Mouse (Mus musculus): ENCODE measurements around the gene Oasl1. TPM values are rescaled to one million over a fixed set of nuclear protein-coding genes. Genes with fewer than 3 reads are reported as not detected.
A peak's percentile ranks its signal among the peaks of the same experiment; 100 is the strongest.

Oasl1 gene
- total RNA-seq, 2 experiments from 2014 or later: not detected

GRCm38 (mm10) chr5:114967523-114968268, 44.7 kb downstream of the Oasl1 start:
- DNase-seq (ENCODE audit: low spot score in 2 of 2): no peak

GRCm38 (mm10) chr5:114968651-114969050, 45.6 kb downstream of the Oasl1 start:
- no peak for DNase-seq (ENCODE audit: low spot score in 2 of 2)

GRCm38 (mm10) chr5:114969064-114969463, 46.0 kb downstream of the Oasl1 start:
- no peak for DNase-seq (ENCODE audit: low spot score in 2 of 2)

GRCm38 (mm10) chr5:114969609-114970215, 46.7 kb downstream of the Oasl1 start:
- no peak for DNase-seq (ENCODE audit: low spot score in 2 of 2)

- no peak for DNase-seq (ENCODE audit: low spot score in 2 of 2)
Measured at GRCm38 (mm10) chr5:114970824-114971227, 47.8 kb downstream of the Oasl1 start, which contains the start of gene Hnf1a. Gene Hnf1a (minus strand): TSS chr5:114971094.

GRCm38 (mm10) chr5:114972201-114972600, 49.2 kb downstream of the Oasl1 start:
- DNase-seq (ENCODE audit: low spot score in 2 of 2): no peak

GRCm38 (mm10) chr5:114973131-114973530, 50.1 kb downstream of the Oasl1 start:
- DNase-seq (ENCODE audit: low spot score in 2 of 2): no peak

GRCm38 (mm10) chr5:114976935-114977334, 53.9 kb downstream of the Oasl1 start:
- DNase-seq (ENCODE audit: low spot score in 2 of 2): no peak

GRCm38 (mm10) chr5:114978473-114978872, 55.4 kb downstream of the Oasl1 start:
- peak in 1 of 2 experiments; percentile 7 for DNase-seq (ENCODE audit: low spot score in 2 of 2)

- peak in 1 of 2 experiments; percentile 18 for DNase-seq (ENCODE audit: low spot score in 2 of 2)
Measured at GRCm38 (mm10) chr5:114978888-114979249, 55.8 kb downstream of the Oasl1 start.

GRCm38 (mm10) chr5:114979250-114980121, 56.4 kb downstream of the Oasl1 start:
- DNase-seq (ENCODE audit: low spot score in 2 of 2): peak; percentile 78 to 84

- no peak for DNase-seq (ENCODE audit: low spot score in 2 of 2)
Measured at GRCm38 (mm10) chr5:114980122-114980748, 57.2 kb downstream of the Oasl1 start.

GRCm38 (mm10) chr5:114982001-114982400, 59.0 kb downstream of the Oasl1 start:
- no peak for DNase-seq (ENCODE audit: low spot score in 2 of 2)

GRCm38 (mm10) chr5:114985074-114985473, 62.0 kb downstream of the Oasl1 start:
- DNase-seq (ENCODE audit: low spot score in 2 of 2): no peak

Other genes with a start within 250 kb of the Oasl1 start
- 10 to 100 TPM; 49.7 to 55.7 TPM for gene Gltp, start 232.3 kb upstream of the Oasl1 start, total RNA-seq (2021)
- 10 to 100 TPM; 12.1 to 13.1 TPM for gene Tchp, start 215.5 kb upstream of the Oasl1 start, total RNA-seq (2021)
- gene Ankrd13a, start 148.6 kb upstream of the Oasl1 start, total RNA-seq (2021): 10 to 100 TPM; 41.7 to 42.3 TPM
- gene Git2, start 147.7 kb upstream of the Oasl1 start, total RNA-seq (2021): 10 to 100 TPM; 41.1 to 48.5 TPM
- 100 to 1,000 TPM; 148 to 161 TPM for gene 1500011B03Rik, start 99.8 kb upstream of the Oasl1 start, total RNA-seq (2021)
- gene 4930519G04Rik, start 69.6 kb upstream of the Oasl1 start, total RNA-seq (2021): not detected
- gene Gm9936, start 64.6 kb upstream of the Oasl1 start, total RNA-seq (2021): under 1 TPM; 0.88 to 0.97 TPM
- gene Oasl2, start 26.3 kb upstream of the Oasl1 start, total RNA-seq (2021): 1 to 10 TPM in 1 of 2 experiments, under 1 TPM in 1; 0.64 to 1.4 TPM
- gene 2210016L21Rik, start 18.9 kb downstream of the Oasl1 start, total RNA-seq (2021): 100 to 1,000 TPM; 187 to 201 TPM
- gene Hnf1a, start 47.9 kb downstream of the Oasl1 start, total RNA-seq (2021): not detected
- gene Sppl3, start 87.9 kb downstream of the Oasl1 start, total RNA-seq (2021): 10 to 100 TPM; 89.6 to 90.5 TPM
- not detected for gene Gm10401, start 175.1 kb downstream of the Oasl1 start, total RNA-seq (2021)
- 1 to 10 TPM; 8.5 to 9.9 TPM for gene Acads, start 196.1 kb downstream of the Oasl1 start, total RNA-seq (2021)
- gene Unc119b, start 211.7 kb downstream of the Oasl1 start, total RNA-seq (2021): 10 to 100 TPM; 31.1 to 32.2 TPM
- gene Mlec, start 234.9 kb downstream of the Oasl1 start, total RNA-seq (2021): 10 to 100 TPM; 78.9 to 87.5 TPM